Mouse (Mus musculus) duodenum, adult 2 months (tissue): Measurements from ENCODE around the gene Ptprz1. TPM values are rescaled to one million over a fixed set of nuclear protein-coding genes. Genes with fewer than 3 reads are reported as not detected.

Source experiments
- polyA plus RNA-seq: library from polyadenylated mRNA; depleted of rRNA; stranded (reverse); fragments of >200 nt; gene quantifications from 2 replicates; pipeline ENCODE4 v1.2.3, GENCODE M21; 2012; ENCODE audit warnings: low replicate concordance; rRNA removed

The Ptprz1 gene
- polyA plus RNA-seq = 0.05 and 0.21 TPM in 2 replicates

GRCm38 (mm10) chr6:22874781-22875613 lies at the start of gene Ptprz1:
Gene Ptprz1 (plus strand): TSS chr6:22875502.

